Mouse (Mus musculus): ENCODE data around the gene Map4.

Map4 gene

GRCm38 (mm10) chr9:109931257-109932171 lies at the start of gene Map4:
Map4 (plus strand) TSS chr9:109931460.
- DNase-seq (ENCODE audit: low spot score): peak; percentile 91

GRCm38 (mm10) chr9:109886259-109886658 lies 45.0 kb upstream of the Map4 start:
- no peak for DNase-seq (ENCODE audit: low spot score)

GRCm38 (mm10) chr9:109887321-109887720 lies 43.9 kb upstream of the Map4 start:
- no peak for DNase-seq (ENCODE audit: low spot score)

- no peak for DNase-seq (ENCODE audit: low spot score)
These were observed 39.8 kb upstream of the Map4 start for GRCm38 (mm10) chr9:109891501-109891900.

- no peak for DNase-seq (ENCODE audit: low spot score)
These were observed 38.5 kb upstream of the Map4 start for GRCm38 (mm10) chr9:109892651-109893250.

- no peak for DNase-seq (ENCODE audit: low spot score)
These were observed 36.7 kb upstream of the Map4 start for GRCm38 (mm10) chr9:109894413-109895090.

- no peak for DNase-seq (ENCODE audit: low spot score)
These were observed 35.7 kb upstream of the Map4 start for GRCm38 (mm10) chr9:109895593-109895992.

- no peak for DNase-seq (ENCODE audit: low spot score)
These were observed 34.8 kb upstream of the Map4 start for GRCm38 (mm10) chr9:109896253-109897150.

GRCm38 (mm10) chr9:109898027-109898426 lies 33.2 kb upstream of the Map4 start:
- no peak for DNase-seq (ENCODE audit: low spot score)

- no peak for DNase-seq (ENCODE audit: low spot score)
These were observed 31.9 kb upstream of the Map4 start for GRCm38 (mm10) chr9:109899361-109899760.

GRCm38 (mm10) chr9:109899774-109900173 lies 31.5 kb upstream of the Map4 start:
- DNase-seq (ENCODE audit: low spot score): no peak

GRCm38 (mm10) chr9:109900604-109901003 lies 30.7 kb upstream of the Map4 start:
- no peak for DNase-seq (ENCODE audit: low spot score)

GRCm38 (mm10) chr9:109902246-109902645 lies 29.0 kb upstream of the Map4 start:
- no peak for DNase-seq (ENCODE audit: low spot score)

- DNase-seq (ENCODE audit: low spot score): no peak
These were observed 28.5 kb upstream of the Map4 start for GRCm38 (mm10) chr9:109902740-109903139.

- DNase-seq (ENCODE audit: low spot score): no peak
These were observed 24.0 kb upstream of the Map4 start for GRCm38 (mm10) chr9:109907300-109907699.

GRCm38 (mm10) chr9:109907774-109908465 lies 23.3 kb upstream of the Map4 start:
- no peak for DNase-seq (ENCODE audit: low spot score)

- DNase-seq (ENCODE audit: low spot score): no peak
These were observed 22.2 kb upstream of the Map4 start for GRCm38 (mm10) chr9:109909102-109909501.

- DNase-seq (ENCODE audit: low spot score): no peak
These were observed 21.3 kb upstream of the Map4 start for GRCm38 (mm10) chr9:109909926-109910325.

- no peak for DNase-seq (ENCODE audit: low spot score)
These were observed 19.5 kb upstream of the Map4 start for GRCm38 (mm10) chr9:109911779-109912178.

GRCm38 (mm10) chr9:109914269-109914926 lies 16.9 kb upstream of the Map4 start:
- DNase-seq (ENCODE audit: low spot score): no peak

- no peak for DNase-seq (ENCODE audit: low spot score)
These were observed 13.3 kb upstream of the Map4 start for GRCm38 (mm10) chr9:109917931-109918330.

Data from ovary, postnatal 10 days (tissue).